Mouse (Mus musculus) cerebellum, adult 2 months (tissue): ENCODE measurements around the gene Slc12a1. TPM values are rescaled to one million over a fixed set of nuclear protein-coding genes. Genes with fewer than 3 reads are reported as not detected.
A peak's percentile ranks its signal among the peaks of the same experiment; 100 is the strongest.

ENCODE experiments used
- DNase-seq, 2 experiments: peaks; one replicate each; pipeline ENCODE4 v3.0.0; 2021
- H3K27ac ChIP-seq: fragments of 200-500 bp; 2 replicates; pipeline ENCODE4 v1.5.1; 2012; ENCODE audit warnings: low read length, control low read depth, inconsistent platforms; ENCODE audit not compliant: insufficient read depth
- H3K27me3 ChIP-seq: fragments of 200-500 bp; 2 replicates; pipeline ENCODE4 v1.6.1; 2012; ENCODE audit warnings: inconsistent platforms, mild to moderate bottlenecking, low read length, moderate library complexity; ENCODE audit not compliant: control insufficient read depth, insufficient read depth
- H3K4me1 ChIP-seq: fragments of 200-500 bp; 2 replicates; pipeline ENCODE4 v1.6.1; 2011; ENCODE audit warnings: low read length; ENCODE audit not compliant: control insufficient read depth, insufficient read depth
- H3K4me3 ChIP-seq: fragments of 200-500 bp; replicated peaks from 2 replicates; pipeline ENCODE3; 2011; ENCODE audit warnings: mild to moderate bottlenecking, low read depth, low read length, control low read depth; ENCODE audit not compliant: insufficient read depth
- CTCF ChIP-seq: fragments of 200-500 bp; IDR thresholded peaks from 2 replicates; pipeline ENCODE4 v1.5.1; 2011; ENCODE audit warnings: low read depth, mild to moderate bottlenecking, control low read depth, low read length, moderate library complexity, borderline replicate concordance; ENCODE audit not compliant: insufficient read depth
- POLR2A ChIP-seq: fragments of 200-500 bp; IDR thresholded peaks from 2 replicates; pipeline ENCODE4 v1.6.1; 2011; ENCODE audit warnings: low read length, control low read depth, borderline replicate concordance; ENCODE audit not compliant: insufficient read depth
- WGBS: fragments of 180-500 bp; shearing (Covaris S2); methylation state at CpG from one replicate; pipeline ENCODE4 v1.1.7; 2018; 5-methylcytosine and 5-hydroxymethylcytosine counted together
- polyA plus RNA-seq: library from polyadenylated mRNA; depleted of rRNA; stranded (reverse); fragments of >200 nt; gene quantifications from 2 replicates; pipeline ENCODE4 v1.2.3, GENCODE M21; 2012

The Slc12a1 gene
- polyA plus RNA-seq, 1 experiment = 0.07 TPM

DNA sequence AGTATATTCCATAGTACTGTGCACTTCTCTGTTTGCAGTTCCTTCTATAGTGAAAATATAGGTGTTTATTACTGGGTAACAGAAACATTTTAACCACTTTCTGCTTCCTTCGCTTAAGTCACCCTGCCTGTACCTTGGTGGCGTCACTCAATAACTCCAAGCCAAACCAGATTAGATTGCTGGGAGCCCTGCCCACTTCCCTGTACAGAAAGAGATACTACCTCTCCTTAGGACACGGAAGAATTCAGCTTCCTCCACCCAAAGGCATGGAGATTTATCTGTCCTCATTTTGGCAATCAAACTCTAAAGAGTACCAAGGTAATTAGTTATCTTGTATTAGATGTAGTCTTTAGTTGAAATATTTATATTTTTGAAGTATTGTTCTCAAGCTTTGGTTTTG lies 25.5 kb upstream of the Slc12a1 start:
- whole genome bisulfite sequencing = 87% methylated on average over 3 of the region's 3 CpGs
- Histone ChIP-seq H3K4me1 (no peaks in the 10 kb centered on the region), H3K27ac (no peak overlapping the region), H3K27me3 (no peaks in the 10 kb centered on the region), H3K4me3 (no peak overlapping the region)
- no peak for DNase-seq
- no peak for TF ChIP-seq POLR2A
- no peak for TF ChIP-seq CTCF

DNA sequence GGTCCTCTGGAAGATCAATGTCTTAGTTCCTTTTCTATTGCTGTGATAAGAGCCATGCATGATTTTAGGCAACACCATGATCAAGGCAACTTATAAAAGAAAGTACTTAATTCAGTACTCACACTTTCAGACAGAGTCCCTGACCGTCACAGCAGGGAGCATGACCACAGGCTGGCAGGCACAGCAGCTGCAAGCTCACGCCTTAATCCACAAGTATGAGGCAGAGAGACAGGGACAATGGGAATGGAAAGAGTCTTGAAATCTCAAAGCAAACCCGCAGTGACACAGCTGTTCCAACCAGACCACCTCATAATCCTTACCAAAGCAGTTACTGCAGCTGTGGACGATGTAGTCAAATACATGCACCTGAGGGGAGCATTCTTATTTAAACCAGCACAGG lies 18.2 kb upstream of the Slc12a1 start:
- DNase-seq = no peak
- WGBS = 59% methylated on average over 4 of the region's 4 CpGs
- no peaks in the 10 kb centered on the region for H3K27me3 ChIP-seq
- no peak for TF ChIP-seq CTCF
- TF ChIP-seq POLR2A = no peak
- H3K27ac ChIP-seq = no peak overlapping the region
- no peak overlapping the region for H3K4me3 ChIP-seq
- H3K4me1 ChIP-seq = no peaks in the 10 kb centered on the region

DNA sequence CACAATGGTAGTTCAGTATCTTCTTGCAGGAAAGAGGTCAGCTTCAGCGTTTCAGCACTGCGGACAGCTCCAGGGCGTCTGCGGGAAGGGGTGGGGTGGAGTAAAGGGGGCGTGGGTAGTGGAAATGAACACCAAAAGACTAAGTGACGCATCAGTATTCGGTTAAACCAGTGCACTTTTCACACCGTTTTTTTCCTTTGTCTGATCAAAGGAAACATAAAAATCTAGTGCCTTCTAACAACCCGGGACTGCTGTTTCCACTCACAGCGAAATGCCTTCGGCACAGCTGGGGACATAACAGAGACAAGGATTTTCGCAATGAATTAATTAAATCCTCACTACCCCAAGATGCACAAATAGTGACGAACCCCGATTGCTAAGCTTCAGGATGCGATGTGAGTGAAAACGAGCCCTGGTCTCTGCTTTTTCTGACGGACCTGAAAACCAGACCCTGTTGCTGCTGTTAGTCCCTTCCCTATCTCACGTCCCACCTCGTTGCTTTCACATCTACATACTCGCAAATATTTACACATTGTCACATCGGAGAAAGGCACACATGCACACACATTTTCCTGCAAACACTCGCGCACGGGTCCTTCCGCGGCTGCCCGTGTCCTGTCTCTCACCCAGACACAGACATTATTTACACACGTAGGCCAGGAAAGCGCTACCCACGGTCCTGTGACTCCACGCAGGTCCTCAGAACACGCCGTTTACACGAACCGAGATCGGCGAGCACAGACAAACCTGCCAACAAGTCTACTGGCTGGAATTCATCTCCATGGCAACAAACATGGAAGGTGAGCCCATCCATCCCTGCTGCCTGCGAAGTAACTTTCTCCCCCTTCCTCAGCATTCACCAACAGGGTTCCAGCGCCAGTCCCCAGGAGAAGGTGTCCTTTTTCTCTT lies 16.1 kb upstream of the Slc12a1 start, which contains the start of gene Ctxn2:
TSS of gene Ctxn2 (plus strand) at position 790 of the 909 bp plus-strand sequence.
- peak; percentile 45 to 57 for DNase-seq
- Histone ChIP-seq H3K27ac (no peak within 1 kb of the TSS), H3K27me3 (no peaks in the 10 kb centered on the region), H3K4me1 (no peaks in the 10 kb centered on the region), H3K4me3 (peak within 1 kb of the TSS; percentile 63)
- TF ChIP-seq POLR2A = no peak
- TF ChIP-seq CTCF = no peak
- 2% methylated on average over 39 of the region's 39 CpGs for WGBS

DNA sequence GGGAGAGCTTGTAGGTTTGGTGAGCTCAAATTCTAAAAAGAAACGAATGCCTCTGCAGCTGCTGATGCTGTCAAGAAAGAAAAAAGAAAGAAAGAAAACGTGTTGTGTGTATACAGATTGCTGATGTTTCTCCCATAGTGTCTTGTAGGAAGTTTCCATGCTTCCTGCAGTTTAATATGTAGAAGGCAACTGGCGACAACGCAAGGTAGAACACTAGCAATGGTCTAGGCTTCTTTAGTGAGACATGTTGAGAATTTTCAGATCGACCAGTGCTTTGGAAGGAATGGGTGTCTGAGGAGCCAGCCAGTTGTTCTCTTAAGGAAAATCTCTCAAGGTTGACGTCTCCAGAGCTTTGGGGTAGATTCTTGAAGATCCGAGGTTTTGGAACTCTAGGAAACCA lies 15.5 kb upstream of the Slc12a1 start:
- 58% methylated on average over 7 of the region's 7 CpGs for WGBS
- Histone ChIP-seq H3K4me1 (no peaks in the 10 kb centered on the region), H3K4me3 (no peak overlapping the region), H3K27me3 (no peaks in the 10 kb centered on the region), H3K27ac (no peak overlapping the region)
- TF ChIP-seq POLR2A (no peak), CTCF (no peak)
- DNase-seq = no peak

DNA sequence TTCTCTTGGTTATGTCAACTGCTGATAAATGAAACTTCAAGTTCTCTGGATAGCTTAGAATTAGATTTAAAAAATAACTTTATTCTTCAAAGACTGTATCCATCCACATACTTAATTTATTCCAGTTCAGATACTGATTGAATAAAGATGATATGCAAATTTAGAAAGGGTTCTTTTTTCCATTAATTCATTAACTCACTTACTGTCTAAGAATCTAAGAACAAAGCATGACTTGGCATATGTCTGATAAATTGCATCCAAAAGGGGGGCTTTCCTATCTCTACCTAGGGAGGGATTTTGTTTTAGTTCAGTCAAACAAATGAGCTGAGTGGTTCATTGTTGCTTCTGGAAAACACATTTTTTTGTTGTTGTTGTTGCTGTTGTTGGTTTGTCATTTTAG lies 10.0 kb upstream of the Slc12a1 start:
- H3K4me3 ChIP-seq = no peak overlapping the region
- H3K27me3 ChIP-seq = no peaks in the 10 kb centered on the region
- H3K27ac ChIP-seq = no peak overlapping the region
- TF ChIP-seq POLR2A (no peak), CTCF (no peak)
- H3K4me1 ChIP-seq = no peaks in the 10 kb centered on the region
- no peak for DNase-seq

DNA sequence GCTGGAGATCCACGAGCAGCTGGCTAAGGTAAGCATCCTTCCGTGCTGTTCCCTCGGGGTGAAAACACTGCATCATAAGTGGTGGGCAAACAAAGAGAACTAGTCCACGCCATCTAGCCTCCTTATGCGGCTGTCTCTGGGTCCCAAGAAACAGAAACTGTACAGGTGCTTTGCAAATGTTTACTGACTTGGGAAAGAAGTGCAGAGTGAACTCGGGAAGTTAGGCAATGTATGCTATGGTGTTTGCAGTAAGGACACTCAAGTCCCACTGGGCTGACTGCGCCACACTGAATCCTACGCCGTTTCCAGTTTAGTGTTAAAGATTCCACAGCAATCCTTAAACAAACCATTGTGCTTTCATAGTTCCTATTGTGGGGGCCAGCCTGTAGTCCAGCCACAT lies 2.0 kb downstream of the Slc12a1 start:
- no peak for DNase-seq
- Histone ChIP-seq H3K4me1 (no peaks in the 10 kb centered on the region), H3K4me3 (no peak overlapping the region), H3K27me3 (no peaks in the 10 kb centered on the region), H3K27ac (no peak overlapping the region)
- TF ChIP-seq CTCF = no peak
- no peak for TF ChIP-seq POLR2A
- 88% methylated on average over 9 of the region's 9 CpGs for WGBS

DNA sequence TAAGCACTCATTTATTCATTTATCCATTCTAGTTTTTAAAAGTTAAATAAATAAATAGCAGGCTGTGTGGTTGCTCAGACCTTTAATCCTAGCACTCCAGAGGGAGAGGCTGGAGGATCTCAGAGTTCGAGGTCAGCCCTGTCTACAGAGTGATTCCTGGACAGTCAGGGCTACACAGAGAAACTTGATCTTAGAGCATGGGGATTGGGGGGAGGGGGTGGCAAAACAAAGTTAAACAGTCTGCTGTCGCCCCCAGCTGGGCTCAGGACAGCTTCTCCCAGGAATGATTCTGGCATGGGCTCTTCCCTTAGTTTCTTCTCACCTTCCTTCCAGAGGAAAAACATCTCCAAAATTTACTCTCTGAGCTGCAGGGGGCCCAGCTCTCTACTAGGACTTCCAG lies 3.2 kb downstream of the Slc12a1 start:
- no peak for TF ChIP-seq CTCF
- no peak for TF ChIP-seq POLR2A
- Histone ChIP-seq H3K27me3 (no peaks in the 10 kb centered on the region), H3K4me1 (no peaks in the 10 kb centered on the region), H3K4me3 (no peak overlapping the region), H3K27ac (no peak overlapping the region)
- WGBS = 29% methylated on average over 2 of the region's 2 CpGs
- no peak for DNase-seq

DNA sequence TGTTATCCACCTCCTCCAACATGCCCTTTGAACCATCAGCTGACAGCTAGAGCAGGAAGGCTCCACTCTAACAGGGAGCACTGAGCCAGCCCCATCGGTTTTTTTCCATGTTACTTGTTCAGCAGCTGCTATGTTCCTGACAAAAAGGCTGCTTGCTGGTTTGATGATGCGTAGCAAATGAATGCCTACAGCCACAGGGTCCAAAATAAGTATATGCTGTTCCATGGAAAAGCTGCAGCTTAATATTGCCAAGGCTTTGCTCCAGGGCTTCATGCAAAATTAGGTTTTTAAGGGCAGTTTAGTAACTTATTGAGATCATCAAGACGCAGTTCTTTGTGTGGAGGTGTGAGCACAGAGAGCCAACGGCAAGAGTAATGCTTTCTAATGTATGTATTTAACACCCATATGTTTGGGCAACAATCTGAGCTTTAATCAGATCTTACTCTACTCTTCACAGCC lies 9.7 kb downstream of the Slc12a1 start:
- DNase-seq = no peak
- 37% methylated on average over 4 of the region's 4 CpGs for whole genome bisulfite sequencing
- TF ChIP-seq CTCF = no peak
- TF ChIP-seq POLR2A = no peak
- Histone ChIP-seq H3K27me3 (no peaks in the 10 kb centered on the region), H3K4me3 (no peak overlapping the region), H3K27ac (no peak overlapping the region), H3K4me1 (no peaks in the 10 kb centered on the region)
